Mouse (Mus musculus): ENCODE measurements around the gene Tmem63c.

DNA sequence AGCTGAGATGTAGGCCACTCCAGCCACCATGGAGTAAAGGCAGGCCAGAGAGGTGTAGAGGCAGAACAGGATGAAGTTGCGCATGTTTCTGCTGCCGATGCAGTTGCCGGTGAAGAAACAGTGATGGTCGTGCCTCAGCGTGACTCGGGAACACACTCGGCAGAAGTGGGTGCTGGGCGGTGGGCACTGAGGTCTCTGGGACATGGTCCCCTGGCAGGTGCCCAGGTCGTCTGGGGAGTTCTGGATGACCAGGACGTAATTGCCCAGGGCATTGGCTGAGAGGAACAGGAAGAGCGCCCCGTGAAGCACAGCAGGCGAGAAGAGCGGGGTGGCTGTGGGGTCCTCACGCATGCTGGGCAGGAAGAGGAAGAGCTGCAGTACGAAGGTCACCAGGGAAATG is 32.9 kb upstream of the Tmem63c start:
- TF ChIP-seq CTCF (IDR thresholded peaks at IDR 0.05; ENCODE audit: extremely low read depth, insufficient read depth, low read length): no peak
- no peak for TF ChIP-seq POLR2A (IDR thresholded peaks at IDR 0.05; ENCODE audit: extremely low read depth, insufficient read depth, low read length)
